9 mouse cellular contexts compared by ENCODE assay signal in genomic region chr17:21531621-21532020, GRCm38 (mm10). TPM values are rescaled to one million over a fixed set of nuclear protein-coding genes. Genes with fewer than 3 reads are reported as not detected.
A peak's percentile ranks its signal among the peaks of the same experiment; 100 is the strongest.
DNase-seq lines count a peak whose midpoint lies in the region; ATAC-seq lines count a peak whose summit lies in the region.
"Had no signal": no experiment of that assay in that cellular context is flagged by ENCODE, and none has a peak within 500 bp of the region (broad histone marks: within the 10 kb centered on the region; RNA-seq: fewer than 3 reads in every experiment).

No protein-coding gene starts in this region.

- H3K4me2 ChIP-seq in liver, embryonic 15.5 days: peak overlapping the region; percentile 90
- H3K4me2 ChIP-seq in stomach, embryonic 14.5 days (replicated peaks; ENCODE audit: low read depth, low read length): peak overlapping the region; percentile 69

- peaks cover 39% of the 10 kb centered on the region for H3K4me1 ChIP-seq in liver, embryonic 15.5 days (replicated peaks)
- peaks cover 10% of the 10 kb centered on the region; the same call in 1 of the 2 replicates for H3K4me1 ChIP-seq in stomach, embryonic 14.5 days (ENCODE audit: control insufficient read depth, insufficient read depth, low read length)

- no peaks in the 10 kb centered on the region for H3K9me3 ChIP-seq in liver, embryonic 15.5 days (replicated peaks)
- H3K9me3 ChIP-seq in stomach, embryonic 14.5 days (ENCODE audit: control insufficient read depth, low read depth, low read length): no peaks in the 10 kb centered on the region

- H3K27me3 ChIP-seq in liver, embryonic 15.5 days: no peaks in the 10 kb centered on the region
- no peaks in the 10 kb centered on the region for H3K27me3 ChIP-seq in stomach, embryonic 14.5 days (ENCODE audit: control insufficient read depth, insufficient read depth, low read length)
- H3K27me3 ChIP-seq: CH12.LX had no signal

- H3K36me3 ChIP-seq in liver, embryonic 15.5 days (replicated peaks): no peaks in the 10 kb centered on the region
- no peaks in the 10 kb centered on the region for H3K36me3 ChIP-seq in stomach, embryonic 14.5 days (ENCODE audit: control insufficient read depth, insufficient read depth, low read length)

- peak; percentile 28 for DNase-seq in gastrocnemius, adult 18-20 months (ENCODE audit: low spot score)
- no peak for DNase-seq in gastrocnemius, postnatal 4 days (ENCODE audit: low spot score in 2 of 2)
- peak; percentile 9 for DNase-seq in thymus, postnatal 4 days
- no peak for DNase-seq in thymus, postnatal 0 days (ENCODE audit: low spot score)
- peak; percentile 20 to 30 for DNase-seq in heart, postnatal 14 days
- no peak for DNase-seq in ovary, adult 18-20 months (ENCODE audit: low spot score)

- H3K27ac ChIP-seq in liver, embryonic 15.5 days (replicated peaks): no peak overlapping the region
- H3K27ac ChIP-seq in stomach, embryonic 14.5 days (ENCODE audit: low read length): peak overlapping the region; percentile 97

- intact Hi-C loops in heart, postnatal 14 days (cut with DNase I): loop anchor here (10.0 kb wide), 1 partner anchor 587 kb away; the partner anchor contains the start of gene Ppp2r1a

- ATAC-seq in liver, embryonic 15.5 days (ENCODE audit: insufficient read depth): no peak
- ATAC-seq in stomach, embryonic 14.5 days (ENCODE audit: insufficient number of reproducible peaks, insufficient read depth, low FRiP score, low read depth): peak; percentile 1; the same call in 1 of the 2 replicates

- WGBS in liver, embryonic 15.5 days (ENCODE audit: insufficient replicate concordance): 63% methylated on average over 5 of the region's 5 CpGs
- WGBS in stomach, embryonic 14.5 days: 66% methylated on average over 5 of the region's 5 CpGs

- peak overlapping the region; percentile 67 for H3K4me3 ChIP-seq in liver, embryonic 15.5 days (replicated peaks)
- peak overlapping the region; percentile 67 for H3K4me3 ChIP-seq in stomach, embryonic 14.5 days (ENCODE audit: low read depth, low read length)

- H3K9ac ChIP-seq in liver, embryonic 15.5 days: 0 out of 2 replicates have a peak overlapping the region, but pooled peaks have one; percentile 69
- H3K9ac ChIP-seq in stomach, embryonic 14.5 days (replicated peaks; ENCODE audit: low read depth, low read length): 0 out of 2 replicates have a peak overlapping the region, but pooled peaks have one; percentile 88

RNA-seq across cellular contexts. Expression of gene Zfp52, which starts 3.7 kb away (rescaled TPM):
- 1 to 10 TPM; 6.4 to 8.7 TPM for total RNA-seq in gastrocnemius, adult 18-20 months (2021)
- 1 to 10 TPM; 4.6 to 4.9 TPM for total RNA-seq in gastrocnemius, postnatal 4 days (2021)
- 4.2 and 5.0 TPM in 2 replicates for polyA plus RNA-seq in thymus, postnatal 0 days (2015; fragmentation: Nextera tagmentation; extraction: Ambion mirVana)
- total RNA-seq in heart, postnatal 14 days (2021): 1 to 10 TPM; 3.8 to 5.4 TPM
- 0.83 and 0.94 TPM in 2 replicates for polyA plus RNA-seq in liver, embryonic 15.5 days (2015; fragmentation: Nextera tagmentation; extraction: Ambion mirVana)
- 4.0 and 4.9 TPM in 2 replicates for polyA plus RNA-seq in stomach, embryonic 14.5 days (2014; fragmentation: Nextera tagmentation; extraction: Ambion mirVana)

RNA-seq across cellular contexts. Expression of gene Zfp948, which starts 35.2 kb away (rescaled TPM):
- 1 to 10 TPM; 2.3 to 3.2 TPM for total RNA-seq in gastrocnemius, adult 18-20 months (2021)
- total RNA-seq in gastrocnemius, postnatal 4 days (2021): 10 to 100 TPM; 10.1 to 10.4 TPM
- 2.2 and 2.6 TPM in 2 replicates for polyA plus RNA-seq in thymus, postnatal 0 days (2015; fragmentation: Nextera tagmentation; extraction: Ambion mirVana)
- 1 to 10 TPM; 4.2 to 5.3 TPM for total RNA-seq in heart, postnatal 14 days (2021)
- polyA plus RNA-seq in liver, embryonic 15.5 days (2015; fragmentation: Nextera tagmentation; extraction: Ambion mirVana): 4.1 TPM in 2 replicates
- 25.3 and 26.6 TPM in 2 replicates for polyA plus RNA-seq in stomach, embryonic 14.5 days (2014; fragmentation: Nextera tagmentation; extraction: Ambion mirVana)

RNA-seq across cellular contexts. Expression of gene Zfp53, which starts 42.8 kb away (rescaled TPM):
- 1 to 10 TPM; 1.1 to 1.2 TPM for total RNA-seq in gastrocnemius, adult 18-20 months (2021)
- 1 to 10 TPM; 2.9 to 3.4 TPM for total RNA-seq in gastrocnemius, postnatal 4 days (2021)
- 16.5 and 17.3 TPM in 2 replicates for polyA plus RNA-seq in thymus, postnatal 0 days (2015; fragmentation: Nextera tagmentation; extraction: Ambion mirVana)
- total RNA-seq in heart, postnatal 14 days (2021): 1 to 10 TPM; 2.4 to 2.9 TPM
- 3.0 and 3.6 TPM in 2 replicates for polyA plus RNA-seq in liver, embryonic 15.5 days (2015; fragmentation: Nextera tagmentation; extraction: Ambion mirVana)
- 13.1 and 13.8 TPM in 2 replicates for polyA plus RNA-seq in stomach, embryonic 14.5 days (2014; fragmentation: Nextera tagmentation; extraction: Ambion mirVana)

Comparison
In these comparisons a context has a peak if more than half of its experiments do, and no peak if none do; other contexts are left out.
1. DNase-seq: peak in gastrocnemius, adult 18-20 months (single experiment), thymus, postnatal 4 days (single experiment) and heart, postnatal 14 days (2 of 2); none in gastrocnemius, postnatal 4 days (0 of 2), thymus, postnatal 0 days (single experiment) and ovary, adult 18-20 months (single experiment).